Mouse (Mus musculus) kidney, adult 2 months (tissue): ENCODE measurements at regions not wholly inside any gene's neighbourhood (a gene's known extent, or its start where the extent isn't known, plus 50 kb on each side); places are given as distances from the start of the nearest gene placed in this dataset.
"Not testable (repeated sequence)": the region's sequence is repeated elsewhere in the genome, so short reads cannot be mapped to it uniquely, and the experiment has no call there.

Experiments used
- DNase-seq: peaks from one replicate; pipeline ENCODE4 v3.0.0; 2021
- H3K27ac ChIP-seq: fragments of 200-500 bp; 2 replicates; pipeline ENCODE4 v1.5.1; 2012; ENCODE audit warnings: low read depth, low read length, control low read depth, inconsistent platforms; ENCODE audit not compliant: insufficient read depth
- H3K27me3 ChIP-seq: fragments of 200-500 bp; replicated peaks from 2 replicates; pipeline ENCODE4 v1.6.1; 2012; ENCODE audit warnings: mild to moderate bottlenecking, moderate library complexity, low read length, inconsistent platforms; ENCODE audit not compliant: control insufficient read depth, insufficient read depth
- H3K36me3 ChIP-seq: fragments of 200-500 bp; 2 replicates; pipeline ENCODE4 v1.6.1; 2012; ENCODE audit warnings: mild to moderate bottlenecking, moderate library complexity, low read length, inconsistent platforms; ENCODE audit not compliant: control insufficient read depth, insufficient read depth
- H3K4me1 ChIP-seq: fragments of 200-500 bp; 2 replicates; pipeline ENCODE4 v1.6.1; 2011; ENCODE audit warnings: low read length; ENCODE audit not compliant: control insufficient read depth, insufficient read depth
- H3K4me3 ChIP-seq: fragments of 200-500 bp; 2 replicates; pipeline ENCODE4 v1.5.1; 2011; ENCODE audit warnings: mild to moderate bottlenecking, low read depth, low read length, control low read depth; ENCODE audit not compliant: insufficient read depth
- CTCF ChIP-seq: fragments of 200-500 bp; conservative IDR thresholded peaks from 2 replicates; pipeline ENCODE4 v1.5.1; 2011; ENCODE audit warnings: low read depth, mild to moderate bottlenecking, control low read depth, low read length, moderate library complexity, mixed read lengths; ENCODE audit not compliant: insufficient read depth, insufficient read length
- POLR2A ChIP-seq: fragments of 200-500 bp; IDR thresholded peaks from one replicate; pipeline ENCODE4 v1.6.1; 2011; ENCODE audit warnings: low read depth, low read length, control low read depth
- WGBS: fragments of 180-500 bp; shearing (Covaris S2); methylation state at CpG from one replicate; pipeline ENCODE4 v1.1.7; 2018; 5-methylcytosine and 5-hydroxymethylcytosine counted together

- Histone ChIP-seq H3K27ac (no peak overlapping the region), H3K36me3 (no peaks in the 10 kb centered on the region), H3K27me3 (no peaks in the 10 kb centered on the region), H3K4me3 (no peak overlapping the region), H3K4me1 (no peaks in the 10 kb centered on the region)
- WGBS, result 75% methylated on average over 3 of the region's 3 CpGs
- TF ChIP-seq CTCF (no peak), POLR2A (no peak)
- no peak for DNase-seq
These were observed 206.5 kb upstream of the Zpld1 start for GRCm38 (mm10) chr16:55504274-55504673.

GRCm38 (mm10) chr16:55503273-55503672, 205.5 kb upstream of the Zpld1 start:
- H3K27ac ChIP-seq, result no peak overlapping the region
- no peaks in the 10 kb centered on the region for H3K4me1 ChIP-seq
- DNase-seq, result no peak
- no peaks in the 10 kb centered on the region for H3K27me3 ChIP-seq
- H3K36me3 ChIP-seq, result no peaks in the 10 kb centered on the region
- TF ChIP-seq CTCF (no peak), POLR2A (no peak)
- H3K4me3 ChIP-seq, result no peak overlapping the region

- not testable (repeated sequence) for H3K36me3 ChIP-seq, H3K4me1 ChIP-seq, H3K27me3 ChIP-seq, DNase-seq, H3K4me3 ChIP-seq, H3K27ac ChIP-seq
These were observed 202.0 kb upstream of the Zpld1 start for GRCm38 (mm10) chr16:55499831-55500230.

GRCm38 (mm10) chr16:55495051-55495450, 197.3 kb upstream of the Zpld1 start:
- WGBS, result 59% methylated on average over 10 of the region's 10 CpGs
- TF ChIP-seq POLR2A, result no peak
- no peak for TF ChIP-seq CTCF
- Histone ChIP-seq H3K4me1 (peaks cover 7% of the 10 kb centered on the region; the same call in 1 of the 2 replicates), H3K27ac (no peak overlapping the region), H3K27me3 (no peaks in the 10 kb centered on the region), H3K36me3 (no peaks in the 10 kb centered on the region), H3K4me3 (no peak overlapping the region)
- peak; percentile 44 for DNase-seq

- no peak overlapping the region for H3K27ac ChIP-seq
- no peak overlapping the region for H3K4me3 ChIP-seq
- no peak for TF ChIP-seq CTCF
- TF ChIP-seq POLR2A, result no peak
- H3K36me3 ChIP-seq, result no peaks in the 10 kb centered on the region
- 71% methylated on average over 5 of the region's 5 CpGs for WGBS
- H3K4me1 ChIP-seq, result peaks cover 7% of the 10 kb centered on the region; the same call in 1 of the 2 replicates
- H3K27me3 ChIP-seq, result no peaks in the 10 kb centered on the region
- DNase-seq, result no peak
These were observed 196.4 kb upstream of the Zpld1 start for GRCm38 (mm10) chr16:55494162-55494561.

GRCm38 (mm10) chr16:55492111-55492510, 194.3 kb upstream of the Zpld1 start:
- TF ChIP-seq CTCF (no peak), POLR2A (no peak)
- peak; percentile 76 for DNase-seq
- 30% methylated on average over 4 of the region's 4 CpGs for WGBS
- Histone ChIP-seq H3K4me3 (no peak overlapping the region), H3K27me3 (no peaks in the 10 kb centered on the region), H3K4me1 (peaks cover 7% of the 10 kb centered on the region; the same call in 1 of the 2 replicates), H3K27ac (no peak overlapping the region), H3K36me3 (no peaks in the 10 kb centered on the region)

GRCm38 (mm10) chr16:55484391-55484790, 186.6 kb upstream of the Zpld1 start:
- TF ChIP-seq CTCF, result no peak
- TF ChIP-seq POLR2A, result no peak
- 82% methylated on average over 2 of the region's 2 CpGs for WGBS
- Histone ChIP-seq H3K36me3 (no peaks in the 10 kb centered on the region), H3K27me3 (no peaks in the 10 kb centered on the region), H3K27ac (no peak overlapping the region), H3K4me3 (no peak overlapping the region), H3K4me1 (no peaks in the 10 kb centered on the region)
- no peak for DNase-seq

GRCm38 (mm10) chr16:55480745-55481144, 183.0 kb upstream of the Zpld1 start:
- Histone ChIP-seq H3K27ac (no peak overlapping the region), H3K4me3 (no peak overlapping the region), H3K4me1 (no peaks in the 10 kb centered on the region), H3K36me3 (no peaks in the 10 kb centered on the region), H3K27me3 (no peaks in the 10 kb centered on the region)
- TF ChIP-seq CTCF (no peak), POLR2A (no peak)
- DNase-seq, result no peak
- WGBS, result 68% methylated on average over 11 of the region's 11 CpGs
